Mouse (Mus musculus): ENCODE measurements around the gene Gm32802. TPM values are rescaled to one million over a fixed set of nuclear protein-coding genes. Genes with fewer than 3 reads are reported as not detected.
"Not testable (repeated sequence)": the region's sequence is repeated elsewhere in the genome, so short reads cannot be mapped to it uniquely, and the experiment has no call there.

Gm32802 gene
- polyA plus RNA-seq, 1 experiment, result not detected

DNA sequence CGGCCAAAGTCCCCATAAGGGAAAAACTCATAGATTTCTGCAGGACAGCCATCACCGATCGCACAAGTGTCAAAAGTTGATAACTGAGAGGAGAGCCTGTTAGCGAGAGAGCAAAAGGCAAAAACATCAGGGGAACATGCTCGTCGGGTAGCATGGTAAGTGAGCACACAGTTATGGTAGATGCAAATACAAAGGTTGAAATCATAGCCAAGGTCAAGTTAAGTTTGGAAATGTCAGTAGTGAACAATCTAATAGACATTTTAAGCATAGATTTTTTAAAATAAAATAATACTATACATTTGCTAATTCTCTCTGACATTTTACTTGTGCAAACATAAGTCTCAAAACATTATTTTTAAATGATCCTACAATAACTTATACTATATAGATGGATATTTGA, 36.5 kb downstream of the Gm32802 start, which contains the start of gene Iltifb:
TSS of gene Iltifb (minus strand) at position 101 of the 400 bp plus-strand sequence.
- no peaks in the 10 kb centered on the region for H3K9me3 ChIP-seq (ENCODE audit: control insufficient read depth, low read length)
- no peaks in the 10 kb centered on the region for H3K4me1 ChIP-seq (ENCODE audit: control insufficient read depth)
- TF ChIP-seq TAL1 (IDR thresholded peaks at IDR 0.05; ENCODE audit: low read length), result no peak
- TF ChIP-seq GATA1 (IDR thresholded peaks at IDR 0.05; ENCODE audit: low read length), result no peak
- H3K27me3 ChIP-seq (ENCODE audit: control insufficient read depth), result no peaks in the 10 kb centered on the region
- no peaks in the 10 kb centered on the region for H3K36me3 ChIP-seq (ENCODE audit: control insufficient read depth)
- no peak within 1 kb of the TSS for H3K4me3 ChIP-seq (replicated peaks)

DNA sequence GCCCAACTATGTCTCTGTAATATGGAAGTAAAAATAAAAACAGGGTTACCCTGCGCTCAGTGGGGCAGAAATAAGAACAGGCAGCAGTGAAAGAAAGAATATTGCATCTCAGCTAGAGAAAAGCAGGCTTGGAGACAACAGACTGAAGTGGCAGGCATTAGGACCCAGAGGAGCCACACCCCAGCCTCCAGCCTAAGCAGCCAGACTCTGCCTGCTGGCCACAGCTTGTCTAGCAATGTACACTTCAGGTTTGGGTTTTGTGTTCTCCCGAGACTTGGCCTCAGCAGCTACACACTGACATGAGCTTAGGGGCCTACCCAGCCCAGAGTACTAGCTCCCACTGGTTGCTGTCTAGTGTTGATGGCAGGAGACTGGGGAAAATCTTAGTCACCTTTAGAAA, 43.6 kb downstream of the Gm32802 start:
- H3K9me3 ChIP-seq (ENCODE audit: control insufficient read depth, low read length); H3K4me1 ChIP-seq (ENCODE audit: control insufficient read depth); H3K27me3 ChIP-seq (ENCODE audit: control insufficient read depth); H3K36me3 ChIP-seq (ENCODE audit: control insufficient read depth); H3K4me3 ChIP-seq (replicated peaks): not testable (repeated sequence)

Other genes with a start within 250 kb of the Gm32802 start
- gene Mdm1, start 116.9 kb upstream of the Gm32802 start, polyA plus RNA-seq (2012), result 1.4 and 2.1 TPM in 2 replicates
- gene Il22, start 53.7 kb upstream of the Gm32802 start, polyA plus RNA-seq (2012), result not detected in 2 replicates
- not detected in 2 replicates for gene Gm32717, start 17.9 kb upstream of the Gm32802 start, polyA plus RNA-seq (2012)
- not detected in 2 replicates for gene Iltifb, start 36.4 kb downstream of the Gm32802 start, polyA plus RNA-seq (2012)
- not detected in 2 replicates for gene Gm9040, start 68.3 kb downstream of the Gm32802 start, polyA plus RNA-seq (2012)
- not detected in 2 replicates for gene Gm9044, start 73.7 kb downstream of the Gm32802 start, polyA plus RNA-seq (2012)
- gene Gm9045, start 79.1 kb downstream of the Gm32802 start, polyA plus RNA-seq (2012), result not detected in 2 replicates
- gene Gm9046, start 84.6 kb downstream of the Gm32802 start, polyA plus RNA-seq (2012), result not detected in 2 replicates
- not detected in 2 replicates for gene Gm9048, start 90.0 kb downstream of the Gm32802 start, polyA plus RNA-seq (2012)
- gene Gm9049, start 95.4 kb downstream of the Gm32802 start, polyA plus RNA-seq (2012), result not detected in 2 replicates
- not detected in 2 replicates for gene Ifng, start 182.4 kb downstream of the Gm32802 start, polyA plus RNA-seq (2012)

Measured in erythroblast, embryonic 14.5 days (primary cell).